Mouse (Mus musculus) stomach, embryonic 15.5 days (tissue): ENCODE measurements at regions not wholly inside any gene's neighbourhood (a gene's known extent, or its start where the extent isn't known, plus 50 kb on each side); places are given as distances from the start of the nearest gene placed in this dataset.
A peak's percentile ranks its signal among the peaks of the same experiment; 100 is the strongest.

ENCODE experiments used
- ATAC-seq: fragments of 200-750 bp; cut with Nextera tagmentation; 2 replicates; pipeline ENCODE4 v1.8.0; 2017; ENCODE audit warnings: low read depth, moderate number of reproducible peaks, moderate TSS enrichment; ENCODE audit not compliant: insufficient read depth, low FRiP score
- H3K27ac ChIP-seq: fragments of 300-500 bp; sonication (generic); 2 replicates; pipeline ENCODE4 v1.5.1; 2015; ENCODE audit warnings: mild to moderate bottlenecking, inconsistent platforms
- H3K27me3 ChIP-seq: fragments of 300-500 bp; sonication (generic); replicated peaks from 2 replicates; pipeline ENCODE4 v1.6.1; 2015; ENCODE audit warnings: inconsistent platforms
- H3K36me3 ChIP-seq: fragments of 300-500 bp; sonication (generic); 2 replicates; pipeline ENCODE4 v1.6.1; 2015; ENCODE audit warnings: inconsistent platforms
- H3K4me1 ChIP-seq: fragments of 300-500 bp; sonication (generic); 2 replicates; pipeline ENCODE4 v1.6.1; 2015; ENCODE audit warnings: inconsistent platforms
- H3K4me2 ChIP-seq: fragments of 300-500 bp; sonication (generic); 2 replicates; pipeline ENCODE4 v1.6.1; 2015; ENCODE audit warnings: mild to moderate bottlenecking, inconsistent platforms
- H3K4me3 ChIP-seq: fragments of 300-500 bp; sonication (generic); replicated peaks from 2 replicates; pipeline ENCODE4 v1.5.1; 2015; ENCODE audit warnings: inconsistent platforms
- H3K9ac ChIP-seq: fragments of 300-500 bp; sonication (generic); 2 replicates; pipeline ENCODE4 v1.6.1; 2015; ENCODE audit warnings: inconsistent platforms
- H3K9me3 ChIP-seq: fragments of 300-500 bp; sonication (generic); 2 replicates; pipeline ENCODE4 v1.6.1; 2016; ENCODE audit warnings: inconsistent platforms
- WGBS: fragments of 180-500 bp; shearing (Covaris S2); methylation state at CpG from one replicate; pipeline ENCODE4 v1.1.7; 2015; 5-methylcytosine and 5-hydroxymethylcytosine counted together

DNA sequence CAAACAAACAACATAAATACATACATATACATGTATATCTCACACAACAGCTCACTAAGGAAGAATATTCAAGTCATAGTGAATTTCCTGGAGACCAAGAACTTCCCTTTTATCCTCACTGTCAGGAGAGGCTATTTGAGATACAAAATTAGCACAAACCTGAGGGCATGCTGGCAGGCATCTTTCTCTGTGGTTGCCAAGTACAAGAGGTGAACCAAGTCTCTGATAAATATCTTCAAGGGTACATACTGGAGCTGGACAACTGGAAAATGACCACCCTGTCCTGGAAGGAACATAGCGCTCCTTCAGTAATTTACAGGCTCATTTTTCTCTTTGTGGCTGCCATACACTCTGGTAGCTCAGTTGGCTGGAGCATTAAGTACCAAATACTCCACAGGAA is 56.8 kb upstream of the Ssr3 start:
- 78% methylated on average over 1 of the region's 1 CpGs for WGBS
- no peak for ATAC-seq
- Histone ChIP-seq H3K4me2 (no peak overlapping the region), H3K27ac (no peak overlapping the region), H3K9ac (no peak overlapping the region), H3K36me3 (no peaks in the 10 kb centered on the region), H3K4me1 (no peaks in the 10 kb centered on the region), H3K27me3 (no peaks in the 10 kb centered on the region), H3K9me3 (no peaks in the 10 kb centered on the region), H3K4me3 (no peak overlapping the region)

DNA sequence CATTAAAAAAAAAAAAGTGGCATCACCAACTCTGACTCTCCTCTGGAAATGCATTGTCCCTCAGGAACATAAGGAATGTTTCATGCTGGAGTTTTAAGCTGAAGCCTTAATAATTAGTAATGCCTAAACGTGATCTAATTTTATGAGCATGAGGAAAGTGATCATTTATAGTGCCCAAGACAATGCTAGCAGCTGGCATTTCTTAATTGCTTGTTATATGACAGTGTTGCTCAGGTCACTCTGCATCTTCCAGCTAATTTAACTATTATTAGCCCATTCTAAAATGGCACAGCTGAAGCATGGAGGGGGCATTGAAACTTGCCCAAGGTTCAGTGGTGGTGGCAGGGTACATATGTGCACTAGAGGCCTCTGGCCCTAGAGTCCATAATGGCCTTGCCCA is 51.3 kb upstream of the Ssr3 start:
- no peak for ATAC-seq
- no peak overlapping the region for H3K4me2 ChIP-seq
- H3K36me3 ChIP-seq, result no peaks in the 10 kb centered on the region
- WGBS, result 53% methylated on average over 1 of the region's 1 CpGs
- H3K9ac ChIP-seq, result no peak overlapping the region
- no peaks in the 10 kb centered on the region for H3K9me3 ChIP-seq
- H3K4me1 ChIP-seq, result peaks cover 7% of the 10 kb centered on the region; the same call in 1 of the 2 replicates
- no peak overlapping the region for H3K4me3 ChIP-seq
- no peaks in the 10 kb centered on the region for H3K27me3 ChIP-seq
- H3K27ac ChIP-seq, result no peak overlapping the region

- Histone ChIP-seq H3K4me3 (no peak overlapping the region), H3K4me2 (no peak overlapping the region), H3K9ac (no peak overlapping the region), H3K27me3 (no peaks in the 10 kb centered on the region), H3K4me1 (peaks cover 7% of the 10 kb centered on the region; the same call in 1 of the 2 replicates), H3K27ac (no peak overlapping the region), H3K9me3 (no peaks in the 10 kb centered on the region), H3K36me3 (no peaks in the 10 kb centered on the region)
- WGBS, result 59% methylated on average over 8 of the region's 8 CpGs
- ATAC-seq, result no peak
Observed at GRCm38 (mm10) chr3:65442946-65443345, 50.5 kb upstream of the Ssr3 start.

GRCm38 (mm10) chr3:65442269-65442668 is 49.8 kb upstream of the Ssr3 start:
- H3K9ac ChIP-seq, result no peak overlapping the region
- ATAC-seq, result no peak
- peak overlapping the region; percentile 79 for H3K27ac ChIP-seq

More at GRCm38 (mm10) chr3:65442269-65442668, 49.8 kb upstream of the Ssr3 start:
- 69% methylated on average over 4 of the region's 4 CpGs for WGBS
- no peaks in the 10 kb centered on the region for H3K9me3 ChIP-seq
- H3K27me3 ChIP-seq, result no peaks in the 10 kb centered on the region
- peaks cover 7% of the 10 kb centered on the region; the same call in 1 of the 2 replicates for H3K4me1 ChIP-seq
- H3K4me2 ChIP-seq, result no peak overlapping the region
- H3K4me3 ChIP-seq, result no peak overlapping the region
- H3K36me3 ChIP-seq, result no peaks in the 10 kb centered on the region
